Mouse (Mus musculus): ENCODE results near the gene Creb3l2. TPM values are rescaled to one million over a fixed set of nuclear protein-coding genes. Genes with fewer than 3 reads are reported as not detected.

The Creb3l2 gene
- total and polyA plus RNA-seq, 2 experiments from 2014 or later, result 2.2 to 6.3 TPM

- no peaks in the 10 kb centered on the region for H3K27me3 ChIP-seq (ENCODE audit: insufficient read depth, low read length)
- H3K27ac ChIP-seq, result no peak overlapping the region
- ATAC-seq (no peak), DNase-seq (ENCODE audit: low spot score) (no peak)
- H3K9ac ChIP-seq (replicated peaks; ENCODE audit: low read length), result no peak overlapping the region
- TF ChIP-seq CTCF (IDR thresholded peaks at IDR 0.05; ENCODE audit: low read depth), result no peak
- no peaks in the 10 kb centered on the region for H3K4me1 ChIP-seq (ENCODE audit: insufficient read depth, low read length)
- WGBS, result 83% methylated on average over 6 of the region's 6 CpGs
- H3K9me3 ChIP-seq (ENCODE audit: low read length), result no peaks in the 10 kb centered on the region
- no peak overlapping the region for H3K4me2 ChIP-seq (ENCODE audit: low read depth, low read length)
- H3K36me3 ChIP-seq (ENCODE audit: insufficient read depth, low read length), result no peaks in the 10 kb centered on the region
- H3K4me3 ChIP-seq (ENCODE audit: low read length), result no peak overlapping the region
Measured at GRCm38 (mm10) chr6:37369750-37370149, 72.2 kb downstream of the Creb3l2 start.

- Histone ChIP-seq H3K4me3 (ENCODE audit: low read length) (no peak overlapping the region), H3K9me3 (ENCODE audit: low read length) (no peaks in the 10 kb centered on the region), H3K27ac (no peak overlapping the region), H3K4me1 (ENCODE audit: insufficient read depth, low read length) (no peaks in the 10 kb centered on the region), H3K36me3 (ENCODE audit: insufficient read depth, low read length) (no peaks in the 10 kb centered on the region), H3K9ac (replicated peaks; ENCODE audit: low read length) (no peak overlapping the region), H3K27me3 (ENCODE audit: insufficient read depth, low read length) (no peaks in the 10 kb centered on the region), H3K4me2 (ENCODE audit: low read depth, low read length) (no peak overlapping the region)
- no peak for TF ChIP-seq CTCF (IDR thresholded peaks at IDR 0.05; ENCODE audit: low read depth)
- WGBS, result 83% methylated on average over 13 of the region's 13 CpGs
- DNase-seq (ENCODE audit: low spot score), result no peak
- no peak for ATAC-seq
Measured at GRCm38 (mm10) chr6:37368281-37368680, 73.7 kb downstream of the Creb3l2 start.

GRCm38 (mm10) chr6:37366991-37367390, 75.0 kb downstream of the Creb3l2 start:
- H3K4me2 ChIP-seq (ENCODE audit: low read depth, low read length), result no peak overlapping the region
- no peak for TF ChIP-seq CTCF (IDR thresholded peaks at IDR 0.05; ENCODE audit: low read depth)
- ATAC-seq (no peak), DNase-seq (ENCODE audit: low spot score) (no peak)
- no peak overlapping the region for H3K9ac ChIP-seq (replicated peaks; ENCODE audit: low read length)
- no peaks in the 10 kb centered on the region for H3K9me3 ChIP-seq (ENCODE audit: low read length)
- no peak overlapping the region for H3K4me3 ChIP-seq (ENCODE audit: low read length)
- no peaks in the 10 kb centered on the region for H3K4me1 ChIP-seq (ENCODE audit: insufficient read depth, low read length)
- no peak overlapping the region for H3K27ac ChIP-seq
- 94% methylated on average over 6 of the region's 6 CpGs for WGBS
- H3K36me3 ChIP-seq (ENCODE audit: insufficient read depth, low read length), result no peaks in the 10 kb centered on the region
- no peaks in the 10 kb centered on the region for H3K27me3 ChIP-seq (ENCODE audit: insufficient read depth, low read length)

- WGBS, result 48% methylated on average over 11 of the region's 11 CpGs
- Histone ChIP-seq H3K36me3 (ENCODE audit: insufficient read depth, low read length) (no peaks in the 10 kb centered on the region), H3K9me3 (ENCODE audit: low read length) (no peaks in the 10 kb centered on the region), H3K4me2 (ENCODE audit: low read depth, low read length) (no peak overlapping the region), H3K9ac (replicated peaks; ENCODE audit: low read length) (no peak overlapping the region), H3K27me3 (ENCODE audit: insufficient read depth, low read length) (no peaks in the 10 kb centered on the region), H3K4me3 (ENCODE audit: low read length) (no peak overlapping the region), H3K27ac (no peak overlapping the region), H3K4me1 (ENCODE audit: insufficient read depth, low read length) (no peaks in the 10 kb centered on the region)
- no peak for ATAC-seq
- TF ChIP-seq CTCF (IDR thresholded peaks at IDR 0.05; ENCODE audit: low read depth), result no peak
- DNase-seq (ENCODE audit: low spot score), result no peak
Measured at GRCm38 (mm10) chr6:37365179-37365578, 76.8 kb downstream of the Creb3l2 start.

- no peak overlapping the region for H3K27ac ChIP-seq
- H3K4me3 ChIP-seq (ENCODE audit: low read length), result no peak overlapping the region
- no peaks in the 10 kb centered on the region for H3K4me1 ChIP-seq (ENCODE audit: insufficient read depth, low read length)
- DNase-seq (ENCODE audit: low spot score) (no peak), ATAC-seq (no peak)
- H3K9ac ChIP-seq (replicated peaks; ENCODE audit: low read length), result no peak overlapping the region
- no peak overlapping the region for H3K4me2 ChIP-seq (ENCODE audit: low read depth, low read length)
- WGBS, result 92% methylated on average over 8 of the region's 8 CpGs
- no peaks in the 10 kb centered on the region for H3K36me3 ChIP-seq (ENCODE audit: insufficient read depth, low read length)
- no peaks in the 10 kb centered on the region for H3K9me3 ChIP-seq (ENCODE audit: low read length)
- H3K27me3 ChIP-seq (ENCODE audit: insufficient read depth, low read length), result no peaks in the 10 kb centered on the region
- peak; percentile 48 for TF ChIP-seq CTCF (IDR thresholded peaks at IDR 0.05; ENCODE audit: low read depth)
Measured at GRCm38 (mm10) chr6:37364361-37364760, 77.6 kb downstream of the Creb3l2 start.

- Histone ChIP-seq H3K9me3 (ENCODE audit: low read length) (no peaks in the 10 kb centered on the region), H3K4me2 (ENCODE audit: low read depth, low read length) (no peak overlapping the region), H3K9ac (replicated peaks; ENCODE audit: low read length) (no peak overlapping the region), H3K36me3 (ENCODE audit: insufficient read depth, low read length) (no peaks in the 10 kb centered on the region), H3K4me3 (ENCODE audit: low read length) (no peak overlapping the region), H3K4me1 (ENCODE audit: insufficient read depth, low read length) (no peaks in the 10 kb centered on the region), H3K27ac (no peak overlapping the region), H3K27me3 (ENCODE audit: insufficient read depth, low read length) (no peaks in the 10 kb centered on the region)
- WGBS, result 36% methylated on average over 11 of the region's 11 CpGs
- no peak for ATAC-seq
- TF ChIP-seq CTCF (IDR thresholded peaks at IDR 0.05; ENCODE audit: low read depth), result no peak
- no peak for DNase-seq (ENCODE audit: low spot score)
Measured at GRCm38 (mm10) chr6:37360813-37361385, 81.0 kb downstream of the Creb3l2 start.

GRCm38 (mm10) chr6:37354449-37355179, 87.3 kb downstream of the Creb3l2 start:
- Histone ChIP-seq H3K27me3 (ENCODE audit: insufficient read depth, low read length) (no peaks in the 10 kb centered on the region), H3K9me3 (ENCODE audit: low read length) (no peaks in the 10 kb centered on the region), H3K36me3 (ENCODE audit: insufficient read depth, low read length) (no peaks in the 10 kb centered on the region), H3K9ac (replicated peaks; ENCODE audit: low read length) (no peak overlapping the region), H3K4me1 (ENCODE audit: insufficient read depth, low read length) (no peaks in the 10 kb centered on the region), H3K4me2 (ENCODE audit: low read depth, low read length) (no peak overlapping the region), H3K4me3 (ENCODE audit: low read length) (no peak overlapping the region), H3K27ac (no peak overlapping the region)
- DNase-seq (ENCODE audit: low spot score) (peak; percentile 94), ATAC-seq (peak; percentile 52)
- 36% methylated on average over 17 of the region's 17 CpGs for WGBS
- peak; percentile 98 for TF ChIP-seq CTCF (IDR thresholded peaks at IDR 0.05; ENCODE audit: low read depth)

Measured in hindbrain, postnatal 0 days (tissue).